Mouse (Mus musculus): ENCODE measurements around the gene Dcpp1. TPM values are rescaled to one million over a fixed set of nuclear protein-coding genes. Genes with fewer than 3 reads are reported as not detected.

Gene Dcpp1
- polyA plus RNA-seq, 1 experiment from 2014 or later = not detected

GRCm38 (mm10) chr17:23853292-23853691 lies 27.4 kb upstream of the Dcpp1 start:
- no peaks in the 10 kb centered on the region for H3K27me3 ChIP-seq (replicated peaks; ENCODE audit: control insufficient read depth, insufficient read depth, low read length)
- H3K27ac ChIP-seq (ENCODE audit: low read length) = no peak overlapping the region
- 0 out of 2 replicates have a peak, but pooled peaks have one; percentile 17 for ATAC-seq
- H3K4me1 ChIP-seq (ENCODE audit: control insufficient read depth, insufficient read depth, low read length) = 0 out of 2 replicates have a peak, but pooled peaks cover 2% of the 10 kb centered on the region
- WGBS = 32% methylated on average over 5 of the region's 5 CpGs
- no peaks in the 10 kb centered on the region for H3K9me3 ChIP-seq (ENCODE audit: control insufficient read depth, low read length)
- H3K9ac ChIP-seq (ENCODE audit: low read depth, low read length) = no peak overlapping the region
- H3K4me2 ChIP-seq (ENCODE audit: low read depth, low read length) = no peak overlapping the region
- H3K4me3 ChIP-seq (ENCODE audit: low read length) = no peak overlapping the region
- no peaks in the 10 kb centered on the region for H3K36me3 ChIP-seq (ENCODE audit: control insufficient read depth, insufficient read depth, low read length)

DNA sequence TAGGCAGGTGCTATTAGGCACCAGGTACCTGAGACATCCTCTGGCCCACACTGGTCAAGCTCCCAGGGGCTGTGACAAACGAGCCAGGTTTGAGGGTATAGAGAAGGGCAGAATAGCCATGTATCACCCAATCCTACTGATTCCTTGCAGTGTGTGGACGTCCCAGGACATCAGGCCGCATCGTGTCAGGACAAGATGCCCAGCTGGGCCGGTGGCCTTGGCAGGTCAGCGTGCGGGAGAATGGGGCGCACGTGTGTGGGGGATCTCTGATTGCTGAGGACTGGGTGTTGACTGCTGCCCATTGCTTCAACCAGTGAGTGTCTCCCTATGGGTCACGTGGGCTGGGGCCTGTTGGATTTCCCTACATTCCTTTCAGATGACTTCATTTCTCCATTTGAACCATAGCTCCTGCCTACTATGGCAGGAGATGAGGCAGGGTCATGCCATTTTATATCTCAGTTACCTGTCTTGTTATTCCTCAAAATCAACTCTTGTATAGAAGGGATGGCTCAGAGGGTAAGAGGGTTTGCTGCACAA lies 26.4 kb upstream of the Dcpp1 start:
- H3K4me2 ChIP-seq (ENCODE audit: low read depth, low read length) = no peak overlapping the region
- ATAC-seq = no peak
- 85% methylated on average over 10 of the region's 10 CpGs for WGBS
- no peak overlapping the region for H3K4me3 ChIP-seq (ENCODE audit: low read length)
- no peak overlapping the region for H3K27ac ChIP-seq (ENCODE audit: low read length)
- H3K4me1 ChIP-seq (ENCODE audit: control insufficient read depth, insufficient read depth, low read length) = 0 out of 2 replicates have a peak, but pooled peaks cover 2% of the 10 kb centered on the region
- H3K27me3 ChIP-seq (replicated peaks; ENCODE audit: control insufficient read depth, insufficient read depth, low read length) = no peaks in the 10 kb centered on the region
- H3K9ac ChIP-seq (ENCODE audit: low read depth, low read length) = no peak overlapping the region
- no peaks in the 10 kb centered on the region for H3K9me3 ChIP-seq (ENCODE audit: control insufficient read depth, low read length)
- no peaks in the 10 kb centered on the region for H3K36me3 ChIP-seq (ENCODE audit: control insufficient read depth, insufficient read depth, low read length)

DNA sequence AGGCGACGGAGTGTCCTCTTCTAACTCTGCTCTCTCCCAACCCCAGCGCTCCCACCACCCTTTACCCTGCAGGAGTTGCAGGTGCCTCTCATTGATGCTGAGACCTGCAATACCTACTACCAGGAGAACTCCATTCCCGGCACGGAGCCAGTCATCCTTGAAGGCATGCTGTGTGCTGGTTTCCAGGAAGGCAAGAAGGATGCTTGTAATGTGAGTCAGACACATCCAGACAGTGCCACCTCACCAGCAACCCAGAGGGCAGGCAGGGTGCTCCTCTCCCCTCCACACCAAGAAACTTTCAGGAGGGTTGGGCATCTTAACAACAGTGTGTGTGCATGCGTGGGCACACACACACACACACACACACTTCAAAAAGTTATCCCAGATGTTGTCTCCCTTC lies 23.5 kb upstream of the Dcpp1 start:
- no peaks in the 10 kb centered on the region for H3K36me3 ChIP-seq (ENCODE audit: control insufficient read depth, insufficient read depth, low read length)
- H3K4me1 ChIP-seq (ENCODE audit: control insufficient read depth, insufficient read depth, low read length) = 0 out of 2 replicates have a peak, but pooled peaks cover 2% of the 10 kb centered on the region
- no peak overlapping the region for H3K9ac ChIP-seq (ENCODE audit: low read depth, low read length)
- H3K4me2 ChIP-seq (ENCODE audit: low read depth, low read length) = no peak overlapping the region
- no peaks in the 10 kb centered on the region for H3K27me3 ChIP-seq (replicated peaks; ENCODE audit: control insufficient read depth, insufficient read depth, low read length)
- ATAC-seq = no peak
- WGBS = 88% methylated on average over 6 of the region's 6 CpGs
- H3K9me3 ChIP-seq (ENCODE audit: control insufficient read depth, low read length) = no peaks in the 10 kb centered on the region
- H3K4me3 ChIP-seq (ENCODE audit: low read length) = no peak overlapping the region
- H3K27ac ChIP-seq (ENCODE audit: low read length) = no peak overlapping the region

- H3K36me3 ChIP-seq (ENCODE audit: control insufficient read depth, insufficient read depth, low read length) = no peaks in the 10 kb centered on the region
- H3K4me3 ChIP-seq (ENCODE audit: low read length) = no peak overlapping the region
- H3K4me1 ChIP-seq (ENCODE audit: control insufficient read depth, insufficient read depth, low read length) = 0 out of 2 replicates have a peak, but pooled peaks cover 2% of the 10 kb centered on the region
- 49% methylated on average over 2 of the region's 2 CpGs for WGBS
- H3K27ac ChIP-seq (ENCODE audit: low read length) = no peak overlapping the region
- ATAC-seq = peak; percentile 63; the same call in 1 of the 2 replicates
- no peak overlapping the region for H3K9ac ChIP-seq (ENCODE audit: low read depth, low read length)
- H3K9me3 ChIP-seq (ENCODE audit: control insufficient read depth, low read length) = no peaks in the 10 kb centered on the region
- H3K4me2 ChIP-seq (ENCODE audit: low read depth, low read length) = no peak overlapping the region
- no peaks in the 10 kb centered on the region for H3K27me3 ChIP-seq (replicated peaks; ENCODE audit: control insufficient read depth, insufficient read depth, low read length)
Measured at GRCm38 (mm10) chr17:23857913-23858312, 22.8 kb upstream of the Dcpp1 start.

GRCm38 (mm10) chr17:23862926-23863325 lies 17.8 kb upstream of the Dcpp1 start:
- no peak overlapping the region for H3K9ac ChIP-seq (ENCODE audit: low read depth, low read length)
- H3K4me3 ChIP-seq (ENCODE audit: low read length) = no peak overlapping the region
- ATAC-seq = no peak
- no peak overlapping the region for H3K27ac ChIP-seq (ENCODE audit: low read length)
- no peaks in the 10 kb centered on the region; the same call in 1 of the 2 replicates for H3K9me3 ChIP-seq (ENCODE audit: control insufficient read depth, low read length)
- no peaks in the 10 kb centered on the region for H3K27me3 ChIP-seq (replicated peaks; ENCODE audit: control insufficient read depth, insufficient read depth, low read length)
- WGBS = 89% methylated on average over 4 of the region's 4 CpGs
- H3K4me1 ChIP-seq (ENCODE audit: control insufficient read depth, insufficient read depth, low read length) = no peaks in the 10 kb centered on the region
- H3K4me2 ChIP-seq (ENCODE audit: low read depth, low read length) = no peak overlapping the region
- no peaks in the 10 kb centered on the region for H3K36me3 ChIP-seq (ENCODE audit: control insufficient read depth, insufficient read depth, low read length)

- no peaks in the 10 kb centered on the region for H3K36me3 ChIP-seq (ENCODE audit: control insufficient read depth, insufficient read depth, low read length)
- WGBS = 89% methylated on average over 15 of the region's 15 CpGs
- no peak for ATAC-seq
Measured at GRCm38 (mm10) chr17:23867756-23868155, 12.9 kb upstream of the Dcpp1 start, which contains the start of gene Prss21. Gene Prss21 (plus strand): TSS chr17:23868056.

GRCm38 (mm10) chr17:23868513-23868912 lies 12.2 kb upstream of the Dcpp1 start:
- H3K36me3 ChIP-seq (ENCODE audit: control insufficient read depth, insufficient read depth, low read length) = no peaks in the 10 kb centered on the region
- H3K27ac ChIP-seq (ENCODE audit: low read length) = no peak overlapping the region
- no peak overlapping the region for H3K4me3 ChIP-seq (ENCODE audit: low read length)
- no peak overlapping the region for H3K4me2 ChIP-seq (ENCODE audit: low read depth, low read length)
- H3K4me1 ChIP-seq (ENCODE audit: control insufficient read depth, insufficient read depth, low read length) = no peaks in the 10 kb centered on the region
- 92% methylated on average over 11 of the region's 11 CpGs for WGBS
- no peak for ATAC-seq
- no peaks in the 10 kb centered on the region; the same call in 1 of the 2 replicates for H3K9me3 ChIP-seq (ENCODE audit: control insufficient read depth, low read length)
- H3K9ac ChIP-seq (ENCODE audit: low read depth, low read length) = no peak overlapping the region
- H3K27me3 ChIP-seq (replicated peaks; ENCODE audit: control insufficient read depth, insufficient read depth, low read length) = no peaks in the 10 kb centered on the region

More at GRCm38 (mm10) chr17:23867756-23868155, 12.9 kb upstream of the Dcpp1 start, which contains the start of gene Prss21:
- H3K9me3 ChIP-seq (ENCODE audit: control insufficient read depth, low read length) = no peaks in the 10 kb centered on the region; the same call in 1 of the 2 replicates
- no peaks in the 10 kb centered on the region for H3K27me3 ChIP-seq (replicated peaks; ENCODE audit: control insufficient read depth, insufficient read depth, low read length)
- H3K9ac ChIP-seq (ENCODE audit: low read depth, low read length) = no peak within 1 kb of the TSS
- no peak within 1 kb of the TSS for H3K4me3 ChIP-seq (ENCODE audit: low read length)
- no peak within 1 kb of the TSS for H3K4me2 ChIP-seq (ENCODE audit: low read depth, low read length)
- H3K27ac ChIP-seq (ENCODE audit: low read length) = no peak within 1 kb of the TSS
- H3K4me1 ChIP-seq (ENCODE audit: control insufficient read depth, insufficient read depth, low read length) = no peaks in the 10 kb centered on the region

DNA sequence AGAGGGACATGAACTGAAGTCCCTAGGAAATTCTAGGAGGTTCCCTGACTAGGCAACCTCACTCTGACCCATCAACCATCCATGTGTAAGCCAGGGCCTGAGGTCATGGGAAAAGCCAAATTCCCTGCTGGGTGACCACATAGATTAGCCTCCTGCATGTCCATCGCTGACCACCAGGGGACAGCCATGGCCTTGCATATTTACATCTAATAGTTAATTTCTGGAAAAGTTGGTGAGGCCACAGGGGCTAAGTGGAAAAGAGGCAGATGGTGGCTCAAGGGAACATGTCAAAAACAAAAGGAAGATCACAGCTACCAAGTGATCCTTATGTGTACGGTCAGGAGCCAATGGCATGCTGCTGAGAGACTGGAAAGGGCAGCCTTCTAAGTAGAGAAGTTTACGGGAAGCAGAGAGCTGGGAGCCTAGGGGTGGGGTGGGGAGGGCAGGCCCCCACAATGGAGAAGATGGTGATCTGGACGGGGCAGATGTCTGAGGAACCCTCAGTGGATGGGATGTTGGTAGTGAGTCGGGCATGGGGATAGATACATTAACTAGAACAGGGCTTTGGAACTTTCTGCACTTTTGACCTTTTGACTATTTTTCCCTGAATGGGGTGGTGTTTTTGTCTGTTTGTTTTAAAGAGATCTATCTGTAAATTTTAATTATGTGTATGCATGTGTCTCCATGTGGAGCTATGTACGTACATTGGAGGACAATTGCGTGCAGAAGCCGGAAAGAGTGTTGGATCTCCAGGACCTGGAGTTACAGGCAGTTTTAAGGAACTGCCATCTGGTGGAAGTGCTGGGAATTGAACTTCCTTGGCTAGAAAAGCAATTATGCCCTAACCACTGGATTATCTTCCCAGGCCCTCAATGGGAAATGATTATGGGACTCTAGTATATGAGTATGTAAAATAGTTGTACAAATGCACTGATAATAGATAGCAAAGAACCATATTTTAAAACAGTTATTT lies 6.5 kb upstream of the Dcpp1 start:
- Histone ChIP-seq H3K9ac (ENCODE audit: low read depth, low read length) (0 out of 2 replicates have a peak overlapping the region, but pooled peaks have one; percentile 9), H3K27me3 (replicated peaks; ENCODE audit: control insufficient read depth, insufficient read depth, low read length) (no peaks in the 10 kb centered on the region), H3K4me3 (ENCODE audit: low read length) (no peak overlapping the region), H3K36me3 (ENCODE audit: control insufficient read depth, insufficient read depth, low read length) (no peaks in the 10 kb centered on the region), H3K9me3 (ENCODE audit: control insufficient read depth, low read length) (no peaks in the 10 kb centered on the region), H3K4me1 (ENCODE audit: control insufficient read depth, insufficient read depth, low read length) (peaks cover 3% of the 10 kb centered on the region; the same call in 1 of the 2 replicates), H3K4me2 (ENCODE audit: low read depth, low read length) (no peak overlapping the region), H3K27ac (ENCODE audit: low read length) (no peak overlapping the region)
- WGBS = 41% methylated on average over 8 of the region's 8 CpGs
- ATAC-seq = peak; percentile 31

DNA sequence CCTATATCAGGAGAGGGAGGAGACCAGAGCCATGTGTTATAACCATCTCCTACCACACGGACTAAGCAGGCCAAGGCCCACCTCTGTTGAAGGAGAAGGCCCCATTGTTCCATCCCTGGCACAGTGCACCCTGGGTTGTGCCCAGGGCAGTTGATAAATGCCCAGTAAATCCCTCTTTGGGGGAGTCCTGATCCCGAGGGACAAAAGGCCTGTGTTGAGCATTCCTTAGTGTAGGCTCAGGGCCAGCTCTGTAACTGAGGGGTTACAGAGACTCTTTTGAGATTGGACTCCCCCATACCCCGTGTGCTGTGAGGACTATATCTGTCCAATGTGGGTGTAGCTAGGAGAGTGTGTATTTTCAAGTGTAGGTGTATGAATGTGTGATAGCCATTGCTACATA lies 3.9 kb upstream of the Dcpp1 start:
- Histone ChIP-seq H3K9ac (ENCODE audit: low read depth, low read length) (no peak overlapping the region), H3K9me3 (ENCODE audit: control insufficient read depth, low read length) (no peaks in the 10 kb centered on the region), H3K4me1 (ENCODE audit: control insufficient read depth, insufficient read depth, low read length) (peaks cover 3% of the 10 kb centered on the region; the same call in 1 of the 2 replicates), H3K27ac (ENCODE audit: low read length) (no peak overlapping the region), H3K36me3 (ENCODE audit: control insufficient read depth, insufficient read depth, low read length) (no peaks in the 10 kb centered on the region), H3K27me3 (replicated peaks; ENCODE audit: control insufficient read depth, insufficient read depth, low read length) (no peaks in the 10 kb centered on the region), H3K4me3 (ENCODE audit: low read length) (no peak overlapping the region), H3K4me2 (ENCODE audit: low read depth, low read length) (no peak overlapping the region)
- whole genome bisulfite sequencing = 63% methylated on average over 3 of the region's 3 CpGs
- peak; percentile 37; the same call in 1 of the 2 replicates for ATAC-seq
